Mouse (Mus musculus): ENCODE measurements at regions not wholly inside any gene's neighbourhood (a gene's known extent, or its start where the extent isn't known, plus 50 kb on each side); places are given as distances from the start of the nearest gene placed in this dataset.
A peak's percentile ranks its signal among the peaks of the same experiment; 100 is the strongest.

GRCm38 (mm10) chr4:127558572-127558971 is 200.6 kb upstream of the Gjb5 start:
- Histone ChIP-seq H3K27me3 (no peaks in the 10 kb centered on the region), H3K9me3 (no peaks in the 10 kb centered on the region), H3K27ac (no peak overlapping the region), H3K9ac (replicated peaks) (no peak overlapping the region), H3K36me3 (no peaks in the 10 kb centered on the region), H3K4me2 (no peak overlapping the region), H3K4me1 (replicated peaks) (no peaks in the 10 kb centered on the region; the same call in 1 of the 2 replicates), H3K4me3 (replicated peaks) (no peak overlapping the region)
- 54% methylated on average over 7 of the region's 7 CpGs for WGBS
- ATAC-seq (ENCODE audit: insufficient number of reproducible peaks, insufficient read depth, low FRiP score, low TSS enrichment, low read depth) = no peak

DNA sequence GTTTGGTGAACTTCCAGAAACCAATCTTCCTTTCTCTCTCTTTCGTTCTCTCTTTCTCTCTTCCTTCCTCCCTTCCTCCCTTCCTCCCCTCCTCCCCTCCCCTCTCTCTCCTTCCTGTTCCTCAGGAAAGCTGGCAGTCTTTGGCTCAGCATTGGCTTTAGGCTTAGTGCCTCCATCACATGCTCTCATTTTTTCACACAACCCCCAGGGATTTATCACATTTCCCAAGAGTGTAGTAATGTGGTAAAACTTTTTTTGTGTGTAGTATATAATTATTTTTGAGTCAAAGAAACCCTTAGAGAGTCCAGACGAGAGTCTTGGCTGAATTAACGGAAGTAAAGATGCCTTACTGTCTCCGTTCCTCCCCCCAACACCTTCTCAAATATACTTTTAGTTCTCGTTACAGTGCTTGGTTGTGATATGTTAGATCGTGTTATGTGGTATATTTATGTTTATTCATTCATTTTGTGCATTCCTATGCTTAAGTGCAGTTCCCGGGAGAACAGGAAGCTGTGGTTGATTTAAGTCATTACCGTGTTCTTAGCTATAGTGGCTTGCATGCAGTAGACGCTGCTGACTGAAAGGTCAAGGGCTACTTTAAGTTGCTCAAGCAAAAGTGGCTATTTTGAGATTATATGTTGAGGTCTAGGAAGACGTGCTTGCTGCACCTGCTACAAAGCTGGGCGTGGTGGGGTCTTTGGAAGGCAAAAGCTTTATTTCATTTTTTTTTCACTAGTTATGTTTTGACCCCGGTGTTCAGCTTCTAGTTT is 194.7 kb upstream of the Gjb5 start:
- no peak for ATAC-seq (ENCODE audit: insufficient number of reproducible peaks, insufficient read depth, low FRiP score, low TSS enrichment, low read depth)
- H3K27me3 ChIP-seq = no peaks in the 10 kb centered on the region
- no peaks in the 10 kb centered on the region for H3K4me1 ChIP-seq (replicated peaks)
- H3K27ac ChIP-seq = no peak overlapping the region
- no peaks in the 10 kb centered on the region for H3K9me3 ChIP-seq
- H3K36me3 ChIP-seq = no peaks in the 10 kb centered on the region
- no peak overlapping the region for H3K9ac ChIP-seq (replicated peaks)
- 75% methylated on average over 12 of the region's 12 CpGs for WGBS
- no peak overlapping the region for H3K4me2 ChIP-seq
- H3K4me3 ChIP-seq (replicated peaks) = no peak overlapping the region

DNA sequence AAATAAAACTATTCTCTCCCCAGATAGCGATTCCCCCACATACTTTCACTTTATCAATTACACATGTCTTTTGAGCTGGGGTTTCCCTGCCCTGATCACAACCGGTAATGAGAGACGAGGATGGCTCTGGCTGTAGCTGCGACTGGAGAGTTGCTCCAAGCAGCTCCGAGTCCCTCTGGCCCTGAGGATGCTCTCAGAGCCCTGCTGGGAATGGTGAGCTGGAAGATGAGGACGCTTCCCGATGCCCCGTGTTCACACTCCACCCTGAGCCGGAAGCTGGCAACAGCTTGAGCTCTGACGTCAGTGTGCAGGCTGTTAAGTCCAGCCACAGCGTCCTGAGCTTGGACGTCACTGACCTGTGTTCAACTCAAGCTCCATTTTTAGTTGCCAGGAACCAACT is 191.6 kb upstream of the Gjb5 start:
- Histone ChIP-seq H3K4me2 (peak overlapping the region; percentile 39), H3K9me3 (no peaks in the 10 kb centered on the region), H3K27ac (no peak overlapping the region), H3K4me3 (replicated peaks) (no peak overlapping the region), H3K27me3 (no peaks in the 10 kb centered on the region), H3K4me1 (replicated peaks) (no peaks in the 10 kb centered on the region), H3K9ac (replicated peaks) (no peak overlapping the region), H3K36me3 (no peaks in the 10 kb centered on the region)
- WGBS = 35% methylated on average over 12 of the region's 12 CpGs
- no peak for ATAC-seq (ENCODE audit: insufficient number of reproducible peaks, insufficient read depth, low FRiP score, low TSS enrichment, low read depth)

- no peaks in the 10 kb centered on the region for H3K36me3 ChIP-seq
- H3K27me3 ChIP-seq = no peaks in the 10 kb centered on the region
- H3K27ac ChIP-seq = no peak overlapping the region
- H3K4me2 ChIP-seq = 0 out of 2 replicates have a peak overlapping the region, but pooled peaks have one; percentile 39
- WGBS = 62% methylated on average over 6 of the region's 6 CpGs
- no peak for ATAC-seq (ENCODE audit: insufficient number of reproducible peaks, insufficient read depth, low FRiP score, low TSS enrichment, low read depth)
- no peak overlapping the region for H3K4me3 ChIP-seq (replicated peaks)
- no peaks in the 10 kb centered on the region for H3K9me3 ChIP-seq
- no peak overlapping the region for H3K9ac ChIP-seq (replicated peaks)
- no peaks in the 10 kb centered on the region for H3K4me1 ChIP-seq (replicated peaks)
Measured at GRCm38 (mm10) chr4:127549018-127549417, 191.0 kb upstream of the Gjb5 start.

GRCm38 (mm10) chr4:127545106-127545505 is 187.1 kb upstream of the Gjb5 start:
- H3K27ac ChIP-seq = no peak overlapping the region

GRCm38 (mm10) chr4:127543276-127543675 is 185.3 kb upstream of the Gjb5 start:
- WGBS = 95% methylated on average over 2 of the region's 2 CpGs
- no peak overlapping the region for H3K9ac ChIP-seq (replicated peaks)
- no peak overlapping the region for H3K4me3 ChIP-seq (replicated peaks)
- no peak overlapping the region for H3K27ac ChIP-seq
- no peak for ATAC-seq (ENCODE audit: insufficient number of reproducible peaks, insufficient read depth, low FRiP score, low TSS enrichment, low read depth)
- H3K4me2 ChIP-seq = no peak overlapping the region
- H3K4me1 ChIP-seq (replicated peaks) = no peaks in the 10 kb centered on the region
- H3K27me3 ChIP-seq = no peaks in the 10 kb centered on the region
- H3K9me3 ChIP-seq = no peaks in the 10 kb centered on the region
- H3K36me3 ChIP-seq = no peaks in the 10 kb centered on the region

More at GRCm38 (mm10) chr4:127545106-127545505, 187.1 kb upstream of the Gjb5 start:
- Histone ChIP-seq H3K4me2 (no peak overlapping the region), H3K9me3 (no peaks in the 10 kb centered on the region), H3K4me1 (replicated peaks) (no peaks in the 10 kb centered on the region), H3K27me3 (no peaks in the 10 kb centered on the region), H3K36me3 (no peaks in the 10 kb centered on the region), H3K4me3 (replicated peaks) (no peak overlapping the region), H3K9ac (replicated peaks) (no peak overlapping the region)
- WGBS = 87% methylated on average over 6 of the region's 6 CpGs
- no peak for ATAC-seq (ENCODE audit: insufficient number of reproducible peaks, insufficient read depth, low FRiP score, low TSS enrichment, low read depth)

DNA sequence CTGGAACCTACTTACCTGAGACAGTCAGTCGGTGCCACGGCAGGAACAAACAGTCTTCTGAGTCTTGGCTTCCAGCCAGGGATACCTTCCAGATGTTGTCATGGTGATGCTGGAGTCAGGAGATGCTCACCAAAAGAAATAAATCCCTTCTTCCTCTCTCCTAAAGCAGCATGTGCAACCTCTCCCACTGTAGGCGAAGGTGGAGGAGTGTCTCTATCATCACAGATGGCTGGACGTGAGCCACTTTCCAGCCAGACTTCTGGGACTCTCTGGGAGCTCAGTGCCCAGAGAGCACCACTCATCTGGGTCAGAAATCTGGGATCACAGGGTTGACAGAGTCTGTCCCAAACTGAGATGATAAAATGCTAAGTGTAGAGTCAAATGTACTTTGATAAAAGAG is 184.8 kb upstream of the Gjb5 start:
- Histone ChIP-seq H3K36me3 (no peaks in the 10 kb centered on the region), H3K4me2 (no peak overlapping the region), H3K27me3 (no peaks in the 10 kb centered on the region), H3K27ac (no peak overlapping the region), H3K4me3 (replicated peaks) (no peak overlapping the region), H3K9ac (replicated peaks) (no peak overlapping the region), H3K4me1 (replicated peaks) (no peaks in the 10 kb centered on the region), H3K9me3 (no peaks in the 10 kb centered on the region)
- no peak for ATAC-seq (ENCODE audit: insufficient number of reproducible peaks, insufficient read depth, low FRiP score, low TSS enrichment, low read depth)
- 76% methylated on average over 4 of the region's 4 CpGs for WGBS

GRCm38 (mm10) chr4:127536952-127537351 is 179.0 kb upstream of the Gjb5 start:
- WGBS = 43% methylated on average over 5 of the region's 5 CpGs
- H3K36me3 ChIP-seq = no peaks in the 10 kb centered on the region
- no peak overlapping the region for H3K4me3 ChIP-seq (replicated peaks)
- H3K9me3 ChIP-seq = no peaks in the 10 kb centered on the region
- no peaks in the 10 kb centered on the region for H3K27me3 ChIP-seq
- H3K4me2 ChIP-seq = no peak overlapping the region
- H3K9ac ChIP-seq (replicated peaks) = no peak overlapping the region
- H3K4me1 ChIP-seq (replicated peaks) = no peaks in the 10 kb centered on the region
- ATAC-seq (ENCODE audit: insufficient number of reproducible peaks, insufficient read depth, low FRiP score, low TSS enrichment, low read depth) = no peak
- H3K27ac ChIP-seq = no peak overlapping the region

DNA sequence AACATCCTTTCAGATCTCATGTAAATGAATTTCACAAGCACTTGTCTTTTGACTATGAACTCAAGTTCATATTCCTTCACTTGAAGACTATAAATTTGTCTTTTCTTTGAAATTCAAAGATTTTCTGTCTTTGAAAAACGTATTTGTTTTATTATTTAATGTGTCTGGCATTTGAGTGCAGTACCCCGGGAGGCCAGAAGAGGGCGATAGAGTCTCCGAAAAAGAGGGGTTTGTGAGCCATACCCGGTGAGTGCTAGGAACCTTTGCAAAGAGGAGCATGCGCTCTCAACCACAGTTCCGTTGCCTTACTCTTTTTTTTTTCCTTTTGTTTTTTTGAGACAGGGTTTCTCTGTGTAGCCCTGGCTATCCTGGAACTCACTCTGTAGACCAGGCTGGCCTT is 177.6 kb upstream of the Gjb5 start:
- Histone ChIP-seq H3K4me2 (no peak overlapping the region), H3K27ac (no peak overlapping the region), H3K27me3 (no peaks in the 10 kb centered on the region), H3K9me3 (no peaks in the 10 kb centered on the region), H3K4me3 (replicated peaks) (no peak overlapping the region), H3K36me3 (no peaks in the 10 kb centered on the region), H3K4me1 (replicated peaks) (no peaks in the 10 kb centered on the region), H3K9ac (replicated peaks) (no peak overlapping the region)
- no peak for ATAC-seq (ENCODE audit: insufficient number of reproducible peaks, insufficient read depth, low FRiP score, low TSS enrichment, low read depth)
- 78% methylated on average over 7 of the region's 7 CpGs for WGBS

GRCm38 (mm10) chr4:127534411-127534810 is 176.4 kb upstream of the Gjb5 start:
- H3K4me3 ChIP-seq (replicated peaks) = no peak overlapping the region
- no peak overlapping the region for H3K27ac ChIP-seq
- 94% methylated on average over 3 of the region's 3 CpGs for WGBS
- no peaks in the 10 kb centered on the region for H3K4me1 ChIP-seq (replicated peaks)
- H3K4me2 ChIP-seq = no peak overlapping the region
- no peaks in the 10 kb centered on the region for H3K9me3 ChIP-seq
- H3K9ac ChIP-seq (replicated peaks) = no peak overlapping the region
- no peaks in the 10 kb centered on the region for H3K27me3 ChIP-seq
- no peak for ATAC-seq (ENCODE audit: insufficient number of reproducible peaks, insufficient read depth, low FRiP score, low TSS enrichment, low read depth)
- H3K36me3 ChIP-seq = no peaks in the 10 kb centered on the region

GRCm38 (mm10) chr4:127533726-127534125 is 175.7 kb upstream of the Gjb5 start:
- no peaks in the 10 kb centered on the region for H3K9me3 ChIP-seq
- no peak overlapping the region for H3K4me2 ChIP-seq
- WGBS = 65% methylated on average over 4 of the region's 4 CpGs
- no peak for ATAC-seq (ENCODE audit: insufficient number of reproducible peaks, insufficient read depth, low FRiP score, low TSS enrichment, low read depth)
- no peak overlapping the region for H3K27ac ChIP-seq
- no peaks in the 10 kb centered on the region for H3K36me3 ChIP-seq
- H3K9ac ChIP-seq (replicated peaks) = no peak overlapping the region
- H3K4me3 ChIP-seq (replicated peaks) = no peak overlapping the region
- no peaks in the 10 kb centered on the region for H3K4me1 ChIP-seq (replicated peaks)
- no peaks in the 10 kb centered on the region for H3K27me3 ChIP-seq

- no peak overlapping the region for H3K9ac ChIP-seq (replicated peaks)
- no peaks in the 10 kb centered on the region for H3K4me1 ChIP-seq (replicated peaks)
- no peak for ATAC-seq (ENCODE audit: insufficient number of reproducible peaks, insufficient read depth, low FRiP score, low TSS enrichment, low read depth)
- H3K9me3 ChIP-seq = no peaks in the 10 kb centered on the region
- H3K36me3 ChIP-seq = no peaks in the 10 kb centered on the region
- no peak overlapping the region for H3K27ac ChIP-seq
- 93% methylated on average over 11 of the region's 11 CpGs for WGBS
- no peak overlapping the region for H3K4me2 ChIP-seq
- H3K27me3 ChIP-seq = no peaks in the 10 kb centered on the region
- H3K4me3 ChIP-seq (replicated peaks) = no peak overlapping the region
Measured at GRCm38 (mm10) chr4:127530779-127531178, 172.8 kb upstream of the Gjb5 start.

Data from limb, embryonic 12.5 days (tissue).